Mouse (Mus musculus) thymus, postnatal 10 days (tissue): ENCODE results near the gene Kazn.

Experiments
- DNase-seq, 2 experiments: peaks; one replicate each; pipeline ENCODE4 v3.0.0; 2021; ENCODE audit warnings: low spot score in 2 of 2

The Kazn gene

GRCm38 (mm10) chr4:142079629-142080486 is 159.3 kb downstream of the Kazn start:
- peak; percentile 33 to 36 for DNase-seq

DNA sequence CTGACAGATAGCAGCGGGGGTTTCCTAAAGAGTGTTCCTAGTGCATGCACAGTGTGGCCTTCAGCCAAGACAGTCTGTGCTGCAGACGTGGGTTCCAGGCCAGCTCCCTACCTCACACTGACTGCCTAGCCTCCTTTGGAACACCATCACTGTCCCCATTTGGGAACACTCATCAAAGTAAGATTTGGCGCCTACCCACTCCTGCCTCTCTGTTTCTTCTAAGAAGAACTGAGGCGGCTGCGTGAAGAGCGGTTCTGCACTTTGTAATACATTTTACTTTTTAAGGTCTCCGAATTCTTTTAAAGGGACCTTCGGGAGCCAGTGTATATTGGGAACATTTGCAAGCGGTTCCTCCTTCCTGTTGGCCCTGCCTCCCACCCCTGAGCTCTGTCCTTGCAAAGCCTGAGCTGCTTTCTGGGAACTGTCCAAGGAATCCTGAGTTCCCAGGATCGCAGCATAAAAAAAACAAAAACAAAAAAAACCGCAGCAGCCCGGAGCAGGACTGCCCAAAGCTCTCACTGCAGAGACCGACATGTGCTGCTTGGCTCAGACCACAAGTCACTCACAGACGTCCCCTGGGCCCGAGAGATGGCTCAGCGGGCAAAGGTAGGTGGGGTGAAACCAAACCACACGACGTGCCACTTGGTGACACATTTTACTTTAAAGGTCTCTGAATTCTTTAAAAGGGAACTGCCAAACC is 161.5 kb downstream of the Kazn start:
- DNase-seq, result no peak

DNA sequence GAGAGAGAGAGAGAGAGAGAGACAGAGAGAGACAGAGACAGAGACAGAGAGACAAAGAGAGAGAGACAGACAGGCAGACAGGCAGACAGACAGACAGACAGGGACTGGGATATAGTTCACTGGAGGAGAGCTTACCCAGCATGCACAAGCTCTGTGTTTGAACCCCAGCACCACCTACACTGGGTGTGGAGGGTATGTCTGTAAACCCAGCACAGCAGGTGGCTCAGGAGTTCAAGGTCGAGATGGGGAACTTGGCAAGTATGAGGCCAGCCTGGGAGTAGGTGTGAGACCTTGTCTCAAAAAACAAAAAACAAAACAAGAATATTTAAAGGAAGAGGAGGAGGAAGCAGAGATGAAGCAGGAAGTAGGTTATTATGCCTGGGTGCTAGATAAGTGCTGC is 162.3 kb downstream of the Kazn start:
- no peak for DNase-seq

GRCm38 (mm10) chr4:142075931-142076330 is 163.3 kb downstream of the Kazn start:
- DNase-seq, result no peak

GRCm38 (mm10) chr4:142074060-142074732 is 165.0 kb downstream of the Kazn start:
- DNase-seq, result no peak

- DNase-seq, result no peak
Measured at GRCm38 (mm10) chr4:142071243-142071991, 167.8 kb downstream of the Kazn start.

- no peak for DNase-seq
Measured at GRCm38 (mm10) chr4:142070840-142071239, 168.4 kb downstream of the Kazn start.

DNA sequence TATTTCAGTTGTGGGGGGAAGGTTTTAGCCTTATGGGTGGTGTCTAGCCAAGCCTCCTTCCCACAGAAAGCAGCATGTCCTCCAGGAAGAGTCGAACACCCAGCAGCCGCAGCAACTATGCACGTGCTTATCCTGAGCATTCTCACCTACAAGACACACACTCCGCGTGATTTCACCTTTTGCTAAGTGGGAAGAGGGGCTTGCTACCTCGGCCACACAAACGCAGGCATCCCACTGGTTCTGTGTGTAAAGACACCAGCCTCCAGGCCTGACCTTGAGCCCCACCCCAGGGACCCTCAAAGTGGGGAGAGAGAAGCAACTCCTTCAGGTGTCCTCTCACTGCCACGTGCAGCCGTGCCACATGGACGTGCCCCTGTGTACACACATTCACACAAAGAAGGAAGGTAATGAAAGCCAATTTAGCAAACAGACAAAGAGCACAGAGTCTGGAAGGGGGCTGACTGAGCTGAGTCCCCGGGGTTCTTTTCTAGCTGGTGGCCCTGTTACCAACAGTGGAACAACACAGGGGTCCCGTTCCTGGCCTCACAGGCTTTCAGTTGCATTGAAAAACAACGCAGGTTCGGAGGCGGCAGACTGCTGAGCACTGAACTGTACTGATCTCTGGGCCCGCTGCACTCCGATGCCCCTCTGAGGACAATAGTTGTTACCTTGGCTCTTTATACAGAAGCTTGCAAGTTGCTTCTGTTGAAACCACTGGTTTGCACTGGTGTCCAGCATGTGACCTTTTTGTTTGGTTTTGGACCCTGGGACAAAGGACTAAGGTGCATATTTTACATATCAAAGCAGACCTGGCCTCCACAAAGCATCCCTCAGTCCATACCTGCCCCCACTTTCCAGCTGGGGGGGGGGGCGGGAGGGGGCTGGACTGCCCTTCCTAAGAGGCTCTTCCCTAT is 170.0 kb downstream of the Kazn start:
- DNase-seq, result no peak

DNA sequence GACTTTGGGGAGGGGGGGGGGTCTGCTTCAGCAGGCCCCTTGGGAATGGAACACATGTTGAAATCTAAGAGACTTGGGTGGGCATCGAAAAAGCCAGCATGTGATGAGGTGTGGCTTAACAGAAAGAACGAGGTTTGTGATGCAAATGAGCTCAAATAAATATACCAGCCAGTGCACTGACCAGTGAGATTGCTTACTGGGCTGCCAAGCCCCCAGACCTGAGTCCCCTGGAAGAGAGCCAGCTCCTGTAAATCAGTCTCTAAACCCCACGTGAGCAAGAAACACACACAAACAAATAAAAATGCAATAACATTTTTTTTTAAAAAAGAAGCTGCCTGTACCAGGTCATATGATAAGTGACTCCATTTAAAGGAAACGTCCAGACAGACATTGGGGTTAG is 172.6 kb downstream of the Kazn start:
- DNase-seq, result no peak

DNA sequence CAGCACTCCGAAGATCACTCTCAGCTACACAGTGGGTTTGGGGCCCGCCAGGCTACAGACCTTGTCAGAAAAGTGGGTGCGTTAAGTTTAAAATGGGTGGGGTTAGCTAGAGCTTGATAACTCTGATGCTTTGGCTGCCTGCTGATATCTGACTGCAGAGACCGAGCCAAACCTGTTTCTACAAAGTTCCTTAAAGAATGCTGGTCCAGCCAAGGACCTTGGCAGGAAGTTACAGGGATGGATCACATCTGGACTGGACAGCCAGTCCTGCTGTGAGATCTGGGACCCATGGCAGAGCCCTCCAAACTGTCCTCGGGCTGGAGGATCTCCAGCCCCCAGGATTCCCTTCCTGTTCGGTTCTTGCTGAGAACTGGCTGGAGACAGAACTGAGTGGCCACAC is 173.4 kb downstream of the Kazn start:
- DNase-seq, result no peak

- DNase-seq, result no peak
Measured at GRCm38 (mm10) chr4:142065270-142065669, 173.9 kb downstream of the Kazn start.

DNA sequence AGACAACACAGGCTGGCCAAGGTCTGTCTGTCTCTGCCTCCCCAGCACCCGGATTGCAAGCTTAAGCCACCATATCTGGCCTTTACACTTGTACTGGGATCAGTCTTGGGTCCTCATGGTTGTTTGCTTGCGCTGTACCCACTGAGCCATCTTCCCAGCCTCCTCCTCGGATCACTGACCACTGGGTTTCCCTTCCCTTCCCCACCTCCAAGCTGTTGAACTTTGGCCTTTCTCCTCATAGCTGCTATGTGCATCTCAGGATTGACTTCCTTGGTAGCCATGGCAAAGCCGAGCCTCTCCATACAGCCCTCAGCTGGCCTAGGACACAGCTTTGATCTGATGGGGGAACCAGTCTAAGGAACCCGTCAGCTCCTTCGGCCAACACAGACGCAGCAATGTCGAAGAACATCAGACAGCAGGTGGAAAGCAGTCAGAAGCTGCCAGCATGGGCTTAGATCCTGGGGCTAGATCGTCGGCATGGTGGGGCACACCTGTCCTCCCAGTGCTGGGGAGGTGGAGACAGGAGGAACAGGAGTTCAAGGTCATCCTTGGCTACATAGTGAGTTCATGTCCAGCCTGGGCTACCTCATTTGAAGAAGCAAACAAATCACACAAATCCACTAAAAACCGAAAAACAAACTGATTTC is 174.5 kb downstream of the Kazn start:
- no peak for DNase-seq

DNA sequence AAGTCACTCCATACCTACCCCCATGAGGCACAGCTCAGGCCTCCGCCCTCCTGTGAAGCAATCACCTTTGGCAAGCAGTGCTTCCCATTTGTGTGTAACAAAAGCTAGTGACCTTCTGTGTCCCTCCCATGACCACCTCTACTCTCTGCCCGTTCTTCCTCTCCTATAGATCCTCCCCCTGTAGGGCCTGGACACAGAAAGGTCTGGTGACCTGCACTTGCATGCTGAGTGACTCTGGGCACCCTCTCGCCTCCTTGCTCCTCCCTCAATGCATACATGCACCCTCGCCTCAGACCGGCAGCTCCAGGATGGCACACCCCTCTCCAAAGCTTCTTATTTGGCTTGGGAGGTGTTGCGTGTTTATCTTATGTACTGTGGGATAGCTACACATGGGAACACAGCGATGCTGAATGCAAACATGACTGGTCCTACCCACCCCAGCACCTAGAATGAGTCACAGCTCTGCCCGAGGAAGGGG is 176.1 kb downstream of the Kazn start:
- DNase-seq, result no peak

DNA sequence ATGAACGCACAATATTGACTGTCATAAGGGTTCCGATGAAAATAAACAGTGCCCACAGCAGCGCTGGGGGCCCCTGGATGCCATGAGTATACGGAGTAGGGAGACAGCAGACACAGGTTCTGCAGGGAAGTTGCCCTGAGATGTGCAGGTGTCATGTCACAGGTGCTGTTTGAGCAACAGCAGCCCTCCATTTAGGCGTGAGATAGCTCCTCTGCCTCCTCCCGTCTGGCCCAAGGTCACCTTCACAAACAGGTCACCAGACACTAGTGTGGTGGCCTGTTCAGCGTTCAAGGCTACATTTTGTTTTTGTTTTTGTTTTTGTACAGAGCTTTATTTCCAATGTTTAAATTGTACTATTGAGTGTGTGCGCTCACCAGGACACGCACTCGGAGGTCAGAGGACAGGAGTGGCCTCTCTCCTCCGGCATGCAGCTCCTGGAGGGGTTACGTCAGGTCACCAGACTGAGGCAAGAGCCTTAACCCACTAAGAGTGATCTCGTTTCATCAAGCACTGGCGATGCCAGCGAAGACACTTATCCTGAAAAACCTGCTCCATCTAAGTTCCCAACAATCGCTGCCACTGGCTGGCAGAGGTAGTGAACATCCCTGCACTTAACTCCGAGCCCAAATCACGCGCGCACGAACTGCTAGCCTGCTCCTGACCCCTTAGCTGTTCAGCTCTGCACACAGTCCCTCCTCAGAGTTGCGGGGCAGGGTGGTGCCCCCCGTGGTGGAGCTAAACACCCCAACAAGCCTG is 177.5 kb downstream of the Kazn start:
- no peak for DNase-seq

GRCm38 (mm10) chr4:142060455-142061378 is 178.5 kb downstream of the Kazn start:
- no peak for DNase-seq

DNA sequence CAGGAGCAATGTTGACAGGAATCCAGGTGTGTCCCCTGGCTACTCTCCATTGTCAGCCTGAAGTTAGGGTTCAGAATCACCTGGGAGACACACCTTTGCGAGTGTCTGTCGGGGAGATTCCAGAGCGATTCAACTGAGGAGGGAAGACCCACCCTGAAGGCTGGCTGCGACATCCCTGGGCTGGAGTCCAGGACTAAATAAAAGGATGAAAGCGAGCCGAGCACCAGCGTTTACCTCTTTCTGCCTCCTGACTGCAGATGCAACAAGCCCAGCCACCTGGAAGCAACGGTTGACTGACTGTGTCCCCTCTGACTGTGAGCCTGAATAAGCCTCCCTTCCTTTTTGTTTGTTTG is 179.4 kb downstream of the Kazn start:
- no peak for DNase-seq

GRCm38 (mm10) chr4:142059113-142059840 is 179.9 kb downstream of the Kazn start:
- no peak for DNase-seq
